Mouse (Mus musculus) G1E (cell line): ENCODE data around the gene Tll2. TPM values are rescaled to one million over a fixed set of nuclear protein-coding genes. Genes with fewer than 3 reads are reported as not detected.

Experiments
- ATAC-seq: 2 replicates; pipeline ENCODE4 v1.8.0; 2016; ENCODE audit warnings: mild to moderate bottlenecking; ENCODE audit not compliant: insufficient number of reproducible peaks, poor library complexity, low FRiP score, severe bottlenecking; ENCODE audit errors: extremely low read depth
- DNase-seq: peaks from one replicate; pipeline ENCODE4 v3.0.0; 2012; ENCODE audit warnings: low spot score
- H3K27me3 ChIP-seq: 2 replicates; pipeline ENCODE4 v1.6.1; 2012; ENCODE audit warnings: mild to moderate bottlenecking, low read length, inconsistent platforms; ENCODE audit not compliant: insufficient read depth
- H3K36me3 ChIP-seq: replicated peaks from 2 replicates; pipeline ENCODE3; 2012; ENCODE audit warnings: mild to moderate bottlenecking, inconsistent platforms
- H3K4me1 ChIP-seq: 2 replicates; pipeline ENCODE4 v1.6.1; 2012; ENCODE audit warnings: low read depth, low read length, inconsistent platforms, mixed read lengths; ENCODE audit not compliant: insufficient read depth
- H3K4me3 ChIP-seq: 2 replicates; pipeline ENCODE4 v1.5.1; 2012; ENCODE audit warnings: low read depth, mild to moderate bottlenecking, inconsistent platforms, low read length, moderate library complexity, mixed read lengths
- H3K9me3 ChIP-seq: replicated peaks from 2 replicates; pipeline ENCODE4 v1.6.1; 2012; ENCODE audit warnings: inconsistent platforms
- CTCF ChIP-seq: IDR thresholded peaks from 2 replicates; pipeline ENCODE4 v1.5.1; 2012; ENCODE audit warnings: low read depth, low read length, inconsistent platforms, mixed read lengths
- GATA1 ChIP-seq: IDR thresholded peaks from 2 replicates; pipeline ENCODE4 v1.6.1; 2012; ENCODE audit warnings: borderline replicate concordance, low read length, inconsistent platforms, mixed read lengths
- GATA2 ChIP-seq: IDR thresholded peaks from 2 replicates; pipeline ENCODE4 v1.6.1; 2012; ENCODE audit warnings: low read depth, low read length, inconsistent platforms, borderline replicate concordance
- POLR2AphosphoS5 ChIP-seq: IDR thresholded peaks from 2 replicates; pipeline ENCODE4 v1.6.1; 2012; ENCODE audit warnings: low read depth, low read length, inconsistent platforms; ENCODE audit not compliant: insufficient replicate concordance
- TAL1 ChIP-seq: conservative IDR thresholded peaks from 2 replicates; pipeline ENCODE4 v1.6.1; 2012; ENCODE audit warnings: low read depth, low read length, inconsistent platforms, mixed read lengths
- polyA plus RNA-seq: library from polyadenylated mRNA; stranded (reverse); fragments of >175 nt; gene quantifications from 2 replicates; pipeline ENCODE4 v1.2.3, GENCODE M21; 2012
- total RNA-seq, 2 experiments: library from RNA; stranded (forward) in 1 of 2; stranded (reverse) in 1 of 2; fragments of 200-1000 nt in 1 of 2; fragments of >200 nt in 1 of 2; fragmentation: Nextera tagmentation in 1 of 2; gene quantifications; 2 replicates each; pipeline ENCODE4 v1.2.3; 2014 to 2017

The Tll2 gene
- total and polyA plus RNA-seq, 3 experiments = not detected

DNA sequence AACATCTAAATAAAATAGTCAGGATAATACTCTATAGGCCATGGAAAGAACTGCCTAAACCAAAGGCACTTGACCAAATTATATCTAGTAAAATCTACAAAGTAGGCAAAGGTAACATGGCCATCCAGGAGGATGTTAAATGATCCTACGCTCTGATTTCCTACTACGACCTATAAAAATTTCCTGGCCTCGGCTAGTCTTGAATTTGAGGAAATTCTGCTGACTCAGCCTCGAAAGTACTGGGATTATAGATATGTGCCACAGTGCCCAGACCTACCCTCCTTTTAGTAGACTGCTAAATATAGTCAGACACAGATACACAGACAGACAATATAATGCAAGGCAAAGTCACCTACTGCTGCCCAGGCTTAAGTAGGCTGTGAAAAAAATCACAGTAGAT, 27.1 kb upstream of the Tll2 start:
- H3K4me3 ChIP-seq = no peak overlapping the region
- no peaks in the 10 kb centered on the region for H3K9me3 ChIP-seq
- no peaks in the 10 kb centered on the region for H3K27me3 ChIP-seq
- DNase-seq (no peak), ATAC-seq (no peak)
- H3K36me3 ChIP-seq = peaks cover 89% of the 10 kb centered on the region
- no peaks in the 10 kb centered on the region for H3K4me1 ChIP-seq
- TF ChIP-seq CTCF = no peak
- TF ChIP-seq GATA1 = no peak
- no peak for TF ChIP-seq POLR2AphosphoS5
- TF ChIP-seq TAL1 = no peak
- no peak for TF ChIP-seq GATA2

- Histone ChIP-seq H3K4me1 (0 out of 2 replicates have a peak, but pooled peaks cover 3% of the 10 kb centered on the region), H3K27me3 (peaks cover 21% of the 10 kb centered on the region; the same call in 1 of the 2 replicates), H3K9me3 (no peaks in the 10 kb centered on the region), H3K4me3 (no peak overlapping the region), H3K36me3 (peaks cover 34% of the 10 kb centered on the region)
- TF ChIP-seq POLR2AphosphoS5 = no peak
- TF ChIP-seq GATA1 = no peak
- TF ChIP-seq TAL1 = no peak
- no peak for TF ChIP-seq CTCF
- no peak for TF ChIP-seq GATA2
- DNase-seq (no peak), ATAC-seq (no peak)
These were observed 1.7 kb upstream of the Tll2 start for GRCm38 (mm10) chr19:41208326-41208725.

- H3K27me3 ChIP-seq = peaks cover 31% of the 10 kb centered on the region
- no peaks in the 10 kb centered on the region for H3K9me3 ChIP-seq
These were observed 409 bp downstream of the Tll2 start for GRCm38 (mm10) chr19:41206041-41206810.

GRCm38 (mm10) chr19:41204159-41205081, 2.2 kb downstream of the Tll2 start:
- Histone ChIP-seq H3K4me1 (0 out of 2 replicates have a peak, but pooled peaks cover 3% of the 10 kb centered on the region), H3K9me3 (no peaks in the 10 kb centered on the region), H3K27me3 (peaks cover 34% of the 10 kb centered on the region), H3K4me3 (no peak overlapping the region), H3K36me3 (peaks cover 7% of the 10 kb centered on the region)
- TF ChIP-seq TAL1 = no peak
- TF ChIP-seq GATA1 = no peak
- ATAC-seq (no peak), DNase-seq (no peak)

More at GRCm38 (mm10) chr19:41206041-41206810, 409 bp downstream of the Tll2 start:
- Histone ChIP-seq H3K36me3 (peaks cover 18% of the 10 kb centered on the region), H3K4me1 (0 out of 2 replicates have a peak, but pooled peaks cover 3% of the 10 kb centered on the region), H3K4me3 (no peak overlapping the region)
- DNase-seq (no peak), ATAC-seq (no peak)
- no peak for TF ChIP-seq TAL1
- no peak for TF ChIP-seq GATA2
- TF ChIP-seq GATA1 = no peak
- no peak for TF ChIP-seq POLR2AphosphoS5
- TF ChIP-seq CTCF = no peak

GRCm38 (mm10) chr19:41197606-41198005, 9.0 kb downstream of the Tll2 start:
- DNase-seq = no peak
- Histone ChIP-seq H3K4me3 (no peak overlapping the region), H3K27me3 (peaks cover 11% of the 10 kb centered on the region; the same call in 1 of the 2 replicates), H3K36me3 (no peaks in the 10 kb centered on the region), H3K4me1 (no peaks in the 10 kb centered on the region), H3K9me3 (no peaks in the 10 kb centered on the region)
- no peak for ATAC-seq
- TF ChIP-seq POLR2AphosphoS5 (no peak), CTCF (no peak), GATA1 (no peak), TAL1 (no peak), GATA2 (no peak)

GRCm38 (mm10) chr19:41193379-41193778, 13.3 kb downstream of the Tll2 start:
- H3K27me3 ChIP-seq = no peaks in the 10 kb centered on the region; the same call in 1 of the 2 replicates

More at GRCm38 (mm10) chr19:41193379-41193778, 13.3 kb downstream of the Tll2 start:
- no peak for DNase-seq
- ATAC-seq = no peak
- no peaks in the 10 kb centered on the region for H3K9me3 ChIP-seq
- no peaks in the 10 kb centered on the region for H3K36me3 ChIP-seq
- no peak overlapping the region for H3K4me3 ChIP-seq
- H3K4me1 ChIP-seq = no peaks in the 10 kb centered on the region
- no peak for TF ChIP-seq POLR2AphosphoS5
- TF ChIP-seq TAL1 = no peak
- no peak for TF ChIP-seq CTCF
- no peak for TF ChIP-seq GATA1
- no peak for TF ChIP-seq GATA2
